Mouse (Mus musculus): Measurements from ENCODE around the gene Thoc5. TPM values are rescaled to one million over a fixed set of nuclear protein-coding genes. Genes with fewer than 3 reads are reported as not detected.

Thoc5 gene
- polyA plus RNA-seq, 1 experiment, result 46.4 TPM

GRCm38 (mm10) chr11:4946947-4947812 is 52.1 kb downstream of the Thoc5 start:
- Histone ChIP-seq H3K4me1 (ENCODE audit: control insufficient read depth, insufficient read depth, low read length) (peaks cover 2% of the 10 kb centered on the region; the same call in 1 of the 2 replicates), H3K4me3 (ENCODE audit: insufficient read depth, low read length) (peak overlapping the region; percentile 85), H3K27ac (ENCODE audit: insufficient read depth, low read length) (peak overlapping the region; percentile 91)
- TF ChIP-seq CTCF (IDR thresholded peaks at IDR 0.05; ENCODE audit: extremely low read depth, insufficient read depth, low read length) (no peak), POLR2A (IDR thresholded peaks at IDR 0.05; ENCODE audit: extremely low read depth, insufficient read depth, low read length) (peak; percentile 40)

DNA sequence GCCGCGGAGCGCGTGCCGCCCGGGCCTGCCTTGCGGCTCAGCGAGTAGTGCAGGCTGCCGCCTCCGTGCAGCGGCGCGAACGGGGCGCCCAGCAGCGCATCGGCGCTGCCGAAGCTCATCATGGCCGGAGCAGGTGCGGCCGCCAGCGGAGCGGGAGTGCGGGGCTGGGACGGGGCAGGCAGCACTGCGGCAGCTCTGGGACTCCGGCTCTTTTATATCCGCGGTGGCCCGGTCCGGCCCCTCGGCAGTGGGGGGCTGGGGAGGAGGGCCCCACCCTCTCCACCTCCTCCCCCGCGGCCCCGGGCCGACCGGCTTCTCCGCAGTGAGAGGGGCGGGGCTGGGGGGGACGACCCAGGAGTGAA is 52.7 kb downstream of the Thoc5 start, which contains the start of gene Nefh:
Nefh (minus strand) TSS at position 252 of the 362 bp plus-strand sequence.
- peak within 1 kb of the TSS; percentile 91 for H3K27ac ChIP-seq (ENCODE audit: insufficient read depth, low read length)
- H3K4me3 ChIP-seq (ENCODE audit: insufficient read depth, low read length), result peak within 1 kb of the TSS; percentile 85
- no peak for TF ChIP-seq POLR2A (IDR thresholded peaks at IDR 0.05; ENCODE audit: extremely low read depth, insufficient read depth, low read length)
- no peak for TF ChIP-seq CTCF (IDR thresholded peaks at IDR 0.05; ENCODE audit: extremely low read depth, insufficient read depth, low read length)
- H3K4me1 ChIP-seq (ENCODE audit: control insufficient read depth, insufficient read depth, low read length), result peaks cover 2% of the 10 kb centered on the region; the same call in 1 of the 2 replicates

- no peak overlapping the region for H3K27ac ChIP-seq (ENCODE audit: insufficient read depth, low read length)
- peaks cover 9% of the 10 kb centered on the region for H3K4me1 ChIP-seq (ENCODE audit: control insufficient read depth, insufficient read depth, low read length)
- no peak for TF ChIP-seq POLR2A (IDR thresholded peaks at IDR 0.05; ENCODE audit: extremely low read depth, insufficient read depth, low read length)
- no peak for TF ChIP-seq CTCF (IDR thresholded peaks at IDR 0.05; ENCODE audit: extremely low read depth, insufficient read depth, low read length)
- H3K4me3 ChIP-seq (ENCODE audit: insufficient read depth, low read length), result peak overlapping the region; percentile 85
These were observed 53.7 kb downstream of the Thoc5 start for GRCm38 (mm10) chr11:4948792-4949191.

DNA sequence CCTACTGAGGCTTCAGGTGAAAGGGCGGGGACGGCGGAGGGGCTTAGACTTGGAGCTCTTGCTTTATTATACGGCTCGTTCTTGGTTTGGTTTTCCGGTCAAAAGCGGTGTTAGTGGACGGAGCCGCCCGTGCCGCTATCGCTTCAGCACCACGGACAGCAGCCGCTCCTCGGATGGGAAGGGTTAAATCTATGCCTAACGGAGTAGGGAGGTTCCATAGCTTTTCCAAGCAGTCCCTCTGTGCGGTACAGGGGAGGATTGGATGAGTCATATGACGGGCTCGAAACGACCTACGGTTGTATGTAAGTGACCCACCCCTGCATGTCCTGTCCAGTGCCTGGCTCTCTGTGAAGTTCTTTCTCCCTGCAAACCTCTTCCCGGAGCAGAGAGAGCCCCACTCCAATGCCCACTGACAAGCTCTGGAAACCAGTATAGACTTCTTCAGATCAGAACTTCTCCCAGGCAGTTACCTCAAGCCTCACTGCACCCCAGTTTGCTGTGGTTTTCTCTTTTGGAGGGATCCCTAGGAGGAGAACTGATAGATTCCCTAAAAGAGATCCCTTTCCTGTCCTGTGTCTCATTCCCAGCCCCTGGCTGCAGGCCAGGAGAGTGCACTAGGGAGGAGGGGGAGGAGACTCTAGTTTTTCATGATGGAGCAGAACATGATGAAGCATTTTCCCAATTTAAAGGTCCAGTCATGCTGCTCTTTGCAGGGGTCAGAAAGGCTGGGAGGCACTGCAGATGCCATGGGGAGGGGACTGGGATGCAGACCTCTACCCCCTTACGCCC is 54.3 kb downstream of the Thoc5 start:
- peak overlapping the region; percentile 85 for H3K4me3 ChIP-seq (ENCODE audit: insufficient read depth, low read length)
- no peak for TF ChIP-seq CTCF (IDR thresholded peaks at IDR 0.05; ENCODE audit: extremely low read depth, insufficient read depth, low read length)
- no peak for TF ChIP-seq POLR2A (IDR thresholded peaks at IDR 0.05; ENCODE audit: extremely low read depth, insufficient read depth, low read length)
- peaks cover 9% of the 10 kb centered on the region for H3K4me1 ChIP-seq (ENCODE audit: control insufficient read depth, insufficient read depth, low read length)
- H3K27ac ChIP-seq (ENCODE audit: insufficient read depth, low read length), result no peak overlapping the region

GRCm38 (mm10) chr11:4953401-4953800 is 58.3 kb downstream of the Thoc5 start:
- no peak for TF ChIP-seq CTCF (IDR thresholded peaks at IDR 0.05; ENCODE audit: extremely low read depth, insufficient read depth, low read length)
- TF ChIP-seq POLR2A (IDR thresholded peaks at IDR 0.05; ENCODE audit: extremely low read depth, insufficient read depth, low read length), result no peak
- H3K4me3 ChIP-seq (ENCODE audit: insufficient read depth, low read length), result no peak overlapping the region
- H3K4me1 ChIP-seq (ENCODE audit: control insufficient read depth, insufficient read depth, low read length), result peaks cover 11% of the 10 kb centered on the region
- H3K27ac ChIP-seq (ENCODE audit: insufficient read depth, low read length), result no peak overlapping the region

- no peak overlapping the region for H3K27ac ChIP-seq (ENCODE audit: insufficient read depth, low read length)
- peaks cover 11% of the 10 kb centered on the region for H3K4me1 ChIP-seq (ENCODE audit: control insufficient read depth, insufficient read depth, low read length)
- no peak overlapping the region for H3K4me3 ChIP-seq (ENCODE audit: insufficient read depth, low read length)
- no peak for TF ChIP-seq CTCF (IDR thresholded peaks at IDR 0.05; ENCODE audit: extremely low read depth, insufficient read depth, low read length)
- no peak for TF ChIP-seq POLR2A (IDR thresholded peaks at IDR 0.05; ENCODE audit: extremely low read depth, insufficient read depth, low read length)
These were observed 58.8 kb downstream of the Thoc5 start for GRCm38 (mm10) chr11:4953918-4954317.

DNA sequence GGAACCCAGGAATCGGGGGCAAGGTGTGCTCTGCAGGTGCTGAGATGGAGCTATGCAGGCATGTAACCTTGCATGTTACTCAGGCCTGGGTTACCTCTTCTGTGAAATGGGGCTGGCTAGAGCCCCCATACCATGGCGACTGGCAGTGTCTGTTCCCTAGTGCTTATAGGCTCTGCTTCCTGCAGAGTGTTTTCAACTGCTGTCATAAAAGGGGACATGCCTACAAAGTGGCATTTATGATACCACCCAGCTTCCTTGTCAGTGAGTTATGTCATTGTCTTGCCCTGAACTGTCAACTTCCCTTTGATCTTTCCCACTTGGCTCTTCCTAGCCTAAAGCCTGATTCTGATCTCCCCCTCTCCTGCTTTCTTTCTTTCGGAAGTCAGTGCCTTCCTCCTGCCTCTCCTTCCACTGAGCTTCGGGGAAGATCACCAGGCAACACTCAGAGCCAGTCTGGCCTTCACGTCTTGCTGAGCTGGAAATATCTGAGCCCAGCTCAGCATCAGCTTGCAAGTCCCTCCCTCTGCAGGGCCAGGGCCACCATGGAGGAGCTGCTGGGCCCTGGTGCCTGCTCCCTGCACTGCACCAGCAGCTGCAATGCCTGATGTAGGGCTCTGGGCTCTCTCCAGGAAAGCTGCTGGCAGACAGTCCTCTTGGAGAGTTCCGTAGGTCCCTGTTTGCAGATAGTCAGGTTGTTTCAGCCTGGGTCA is 68.1 kb downstream of the Thoc5 start:
- Histone ChIP-seq H3K27ac (ENCODE audit: insufficient read depth, low read length) (no peak overlapping the region), H3K4me1 (ENCODE audit: control insufficient read depth, insufficient read depth, low read length) (peaks cover 4% of the 10 kb centered on the region; the same call in 1 of the 2 replicates), H3K4me3 (ENCODE audit: insufficient read depth, low read length) (no peak overlapping the region)
- no peak for TF ChIP-seq CTCF (IDR thresholded peaks at IDR 0.05; ENCODE audit: extremely low read depth, insufficient read depth, low read length)
- no peak for TF ChIP-seq POLR2A (IDR thresholded peaks at IDR 0.05; ENCODE audit: extremely low read depth, insufficient read depth, low read length)

GRCm38 (mm10) chr11:4966325-4966724 is 71.2 kb downstream of the Thoc5 start:
- Histone ChIP-seq H3K4me3 (ENCODE audit: insufficient read depth, low read length) (no peak overlapping the region), H3K27ac (ENCODE audit: insufficient read depth, low read length) (no peak overlapping the region), H3K4me1 (ENCODE audit: control insufficient read depth, insufficient read depth, low read length) (peaks cover 4% of the 10 kb centered on the region; the same call in 1 of the 2 replicates)
- no peak for TF ChIP-seq POLR2A (IDR thresholded peaks at IDR 0.05; ENCODE audit: extremely low read depth, insufficient read depth, low read length)
- no peak for TF ChIP-seq CTCF (IDR thresholded peaks at IDR 0.05; ENCODE audit: extremely low read depth, insufficient read depth, low read length)

GRCm38 (mm10) chr11:4966888-4967287 is 71.8 kb downstream of the Thoc5 start:
- TF ChIP-seq POLR2A (IDR thresholded peaks at IDR 0.05; ENCODE audit: extremely low read depth, insufficient read depth, low read length), result no peak
- no peak for TF ChIP-seq CTCF (IDR thresholded peaks at IDR 0.05; ENCODE audit: extremely low read depth, insufficient read depth, low read length)
- no peak overlapping the region for H3K4me3 ChIP-seq (ENCODE audit: insufficient read depth, low read length)
- H3K4me1 ChIP-seq (ENCODE audit: control insufficient read depth, insufficient read depth, low read length), result peaks cover 4% of the 10 kb centered on the region; the same call in 1 of the 2 replicates
- no peak overlapping the region for H3K27ac ChIP-seq (ENCODE audit: insufficient read depth, low read length)

Data from cortical plate, adult 2 months (tissue).